Mouse (Mus musculus) liver, embryonic 16.5 days (tissue): ENCODE results near the gene Arpp21. TPM values are rescaled to one million over a fixed set of nuclear protein-coding genes. Genes with fewer than 3 reads are reported as not detected.

ENCODE experiments used
- ATAC-seq: fragments of 200-750 bp; cut with Nextera tagmentation; 2 replicates; pipeline ENCODE4 v1.8.0; 2017; ENCODE audit warnings: low read depth, mild to moderate bottlenecking, moderate number of reproducible peaks, moderate library complexity
- H3K27ac ChIP-seq: fragments of 300-500 bp; sonication (generic); 2 replicates; pipeline ENCODE4 v1.5.1; 2014; ENCODE audit warnings: mild to moderate bottlenecking, low read length
- H3K27me3 ChIP-seq: fragments of 300-500 bp; sonication (generic); 2 replicates; pipeline ENCODE4 v1.6.1; 2014; ENCODE audit warnings: low read depth, low read length, mixed read lengths; ENCODE audit not compliant: control insufficient read depth, insufficient read depth
- H3K36me3 ChIP-seq: fragments of 300-500 bp; sonication (generic); 2 replicates; pipeline ENCODE4 v1.6.1; 2014; ENCODE audit warnings: mild to moderate bottlenecking; ENCODE audit not compliant: control insufficient read depth, insufficient read depth
- H3K4me1 ChIP-seq: fragments of 300-500 bp; sonication (generic); 2 replicates; pipeline ENCODE4 v1.6.1; 2014; ENCODE audit warnings: low read depth, low read length, mixed read lengths; ENCODE audit not compliant: control insufficient read depth
- H3K4me2 ChIP-seq: fragments of 300-500 bp; sonication (generic); 2 replicates; pipeline ENCODE4 v1.6.1; 2014; ENCODE audit warnings: low read depth, low read length, mixed read lengths
- H3K4me3 ChIP-seq: fragments of 300-500 bp; sonication (generic); 2 replicates; pipeline ENCODE4 v1.5.1; 2014; ENCODE audit warnings: low read depth, mild to moderate bottlenecking, low read length
- H3K9ac ChIP-seq: fragments of 300-500 bp; sonication (generic); 2 replicates; pipeline ENCODE4 v1.6.1; 2014; ENCODE audit warnings: low read depth, low read length
- H3K9me3 ChIP-seq: fragments of 300-500 bp; sonication (generic); replicated peaks from 2 replicates; pipeline ENCODE4 v1.6.1; 2016; ENCODE audit warnings: low read length; ENCODE audit not compliant: control insufficient read depth
- WGBS: fragments of 180-500 bp; shearing (Covaris S2); extraction: QIAGEN DNeasy Blood & Tissue Kit; methylation state at CpG from one replicate; pipeline ENCODE4 v1.1.7; 2014; ENCODE audit not compliant: insufficient replicate concordance; 5-methylcytosine and 5-hydroxymethylcytosine counted together
- polyA plus RNA-seq: library from polyadenylated mRNA; unstranded; fragments of >200 nt; fragmentation: Nextera tagmentation; extraction: Ambion mirVana; gene quantifications from 2 replicates; pipeline ENCODE4 v1.2.1, GENCODE M21; 2015

Gene Arpp21
- polyA plus RNA-seq, 1 experiment from 2014 or later = 1.1 TPM

GRCm38 (mm10) chr9:112219372-112219771 lies 16.4 kb downstream of the Arpp21 start:
- Histone ChIP-seq H3K9me3 (no peaks in the 10 kb centered on the region), H3K27ac (no peak overlapping the region), H3K4me1 (no peaks in the 10 kb centered on the region), H3K4me3 (no peak overlapping the region), H3K27me3 (no peaks in the 10 kb centered on the region), H3K4me2 (no peak overlapping the region), H3K36me3 (no peaks in the 10 kb centered on the region), H3K9ac (no peak overlapping the region)
- 23% methylated on average over 8 of the region's 8 CpGs for WGBS
- ATAC-seq = no peak

- no peak overlapping the region for H3K9ac ChIP-seq
- no peaks in the 10 kb centered on the region for H3K9me3 ChIP-seq
- H3K4me2 ChIP-seq = no peak overlapping the region
- WGBS = 51% methylated on average over 3 of the region's 3 CpGs
- H3K4me3 ChIP-seq = no peak overlapping the region
- ATAC-seq = no peak
- no peaks in the 10 kb centered on the region for H3K27me3 ChIP-seq
- no peaks in the 10 kb centered on the region for H3K36me3 ChIP-seq
- H3K4me1 ChIP-seq = no peaks in the 10 kb centered on the region
- H3K27ac ChIP-seq = no peak overlapping the region
Observed at GRCm38 (mm10) chr9:112218237-112218636, 17.5 kb downstream of the Arpp21 start.

- Histone ChIP-seq H3K4me2 (no peak overlapping the region), H3K9me3 (no peaks in the 10 kb centered on the region), H3K4me3 (no peak overlapping the region), H3K27me3 (no peaks in the 10 kb centered on the region), H3K36me3 (no peaks in the 10 kb centered on the region), H3K4me1 (no peaks in the 10 kb centered on the region), H3K9ac (no peak overlapping the region), H3K27ac (no peak overlapping the region)
- WGBS = 48% methylated on average over 4 of the region's 4 CpGs
- ATAC-seq = no peak
Observed at GRCm38 (mm10) chr9:112217161-112217560, 18.6 kb downstream of the Arpp21 start.

- no peaks in the 10 kb centered on the region for H3K27me3 ChIP-seq
- no peak overlapping the region for H3K27ac ChIP-seq
- no peaks in the 10 kb centered on the region for H3K4me1 ChIP-seq
- WGBS = 57% methylated on average over 10 of the region's 10 CpGs
- H3K4me3 ChIP-seq = no peak overlapping the region
- no peaks in the 10 kb centered on the region for H3K9me3 ChIP-seq
- H3K9ac ChIP-seq = no peak overlapping the region
- H3K36me3 ChIP-seq = no peaks in the 10 kb centered on the region
- no peak for ATAC-seq
- H3K4me2 ChIP-seq = no peak overlapping the region
Observed at GRCm38 (mm10) chr9:112215030-112215806, 20.5 kb downstream of the Arpp21 start.

GRCm38 (mm10) chr9:112213411-112214255 lies 22.1 kb downstream of the Arpp21 start:
- WGBS = 43% methylated on average over 10 of the region's 10 CpGs
- no peak overlapping the region for H3K4me3 ChIP-seq
- H3K27ac ChIP-seq = no peak overlapping the region
- no peak overlapping the region for H3K9ac ChIP-seq
- no peaks in the 10 kb centered on the region for H3K36me3 ChIP-seq
- no peaks in the 10 kb centered on the region for H3K27me3 ChIP-seq
- no peaks in the 10 kb centered on the region for H3K9me3 ChIP-seq
- H3K4me2 ChIP-seq = no peak overlapping the region
- no peak; the same call in 1 of the 2 replicates for ATAC-seq
- no peaks in the 10 kb centered on the region for H3K4me1 ChIP-seq

GRCm38 (mm10) chr9:112209803-112210202 lies 25.9 kb downstream of the Arpp21 start:
- Histone ChIP-seq H3K4me1 (no peaks in the 10 kb centered on the region), H3K4me2 (no peak overlapping the region), H3K36me3 (no peaks in the 10 kb centered on the region), H3K9me3 (no peaks in the 10 kb centered on the region), H3K4me3 (no peak overlapping the region), H3K27me3 (no peaks in the 10 kb centered on the region), H3K27ac (no peak overlapping the region), H3K9ac (no peak overlapping the region)
- WGBS = 63% methylated on average over 3 of the region's 3 CpGs
- no peak for ATAC-seq

GRCm38 (mm10) chr9:112207767-112208166 lies 28.0 kb downstream of the Arpp21 start:
- Histone ChIP-seq H3K4me3 (no peak overlapping the region), H3K9ac (no peak overlapping the region), H3K27me3 (no peaks in the 10 kb centered on the region), H3K27ac (no peak overlapping the region), H3K36me3 (no peaks in the 10 kb centered on the region), H3K9me3 (no peaks in the 10 kb centered on the region), H3K4me1 (no peaks in the 10 kb centered on the region), H3K4me2 (no peak overlapping the region)
- peak; percentile 39 for ATAC-seq
- 34% methylated on average over 4 of the region's 4 CpGs for WGBS

- H3K9me3 ChIP-seq = no peaks in the 10 kb centered on the region
- no peaks in the 10 kb centered on the region for H3K36me3 ChIP-seq
- no peak overlapping the region for H3K4me2 ChIP-seq
- ATAC-seq = no peak
- WGBS = 56% methylated on average over 6 of the region's 6 CpGs
- H3K4me3 ChIP-seq = no peak overlapping the region
- no peak overlapping the region for H3K27ac ChIP-seq
- H3K4me1 ChIP-seq = no peaks in the 10 kb centered on the region
- no peaks in the 10 kb centered on the region for H3K27me3 ChIP-seq
- no peak overlapping the region for H3K9ac ChIP-seq
Observed at GRCm38 (mm10) chr9:112198296-112198695, 37.4 kb downstream of the Arpp21 start.

GRCm38 (mm10) chr9:112194049-112194448 lies 41.7 kb downstream of the Arpp21 start:
- Histone ChIP-seq H3K4me2 (no peak overlapping the region), H3K27ac (no peak overlapping the region), H3K36me3 (no peaks in the 10 kb centered on the region), H3K9me3 (no peaks in the 10 kb centered on the region), H3K4me1 (no peaks in the 10 kb centered on the region), H3K4me3 (no peak overlapping the region), H3K27me3 (no peaks in the 10 kb centered on the region), H3K9ac (no peak overlapping the region)
- ATAC-seq = no peak
